Mouse (Mus musculus) forebrain, embryonic 12.5 days (tissue): ENCODE measurements around the gene Dexi. TPM values are rescaled to one million over a fixed set of nuclear protein-coding genes. Genes with fewer than 3 reads are reported as not detected.

Experiments used
- ATAC-seq: fragments of 200-750 bp; cut with Nextera tagmentation; 2 replicates; pipeline ENCODE4 v1.8.0; 2017; ENCODE audit warnings: moderate TSS enrichment; ENCODE audit not compliant: low FRiP score
- H3K27ac ChIP-seq: fragments of 300-500 bp; sonication (generic); 2 replicates; pipeline ENCODE4 v1.5.1; 2016; ENCODE audit warnings: mild to moderate bottlenecking
- H3K27me3 ChIP-seq: fragments of 300-500 bp; sonication (generic); 2 replicates; pipeline ENCODE4 v1.6.1; 2016; ENCODE audit warnings: mild to moderate bottlenecking
- H3K36me3 ChIP-seq: fragments of 300-500 bp; sonication (generic); replicated peaks from 2 replicates; pipeline ENCODE4 v1.6.1; 2016; ENCODE audit warnings: mild to moderate bottlenecking
- H3K4me1 ChIP-seq: fragments of 300-500 bp; sonication (generic); 2 replicates; pipeline ENCODE4 v1.6.1; 2016
- H3K4me2 ChIP-seq: fragments of 300-500 bp; sonication (generic); 2 replicates; pipeline ENCODE4 v1.6.1; 2016; ENCODE audit warnings: mild to moderate bottlenecking, moderate library complexity
- H3K4me3 ChIP-seq: fragments of 300-500 bp; sonication (generic); replicated peaks from 2 replicates; pipeline ENCODE4 v1.5.1; 2016; ENCODE audit warnings: mild to moderate bottlenecking
- H3K9ac ChIP-seq: fragments of 300-500 bp; sonication (generic); 2 replicates; pipeline ENCODE4 v1.6.1; 2016; ENCODE audit warnings: mild to moderate bottlenecking
- H3K9me3 ChIP-seq: fragments of 300-500 bp; sonication (generic); 2 replicates; pipeline ENCODE4 v1.6.1; 2016
- WGBS: fragments of 180-500 bp; shearing (Covaris S2); methylation state at CpG from one replicate; pipeline ENCODE4 v1.1.7; 2016; 5-methylcytosine and 5-hydroxymethylcytosine counted together
- polyA plus RNA-seq: library from polyadenylated mRNA; unstranded; fragments of >200 nt; fragmentation: Nextera tagmentation; extraction: Ambion mirVana; gene quantifications from 2 replicates; pipeline ENCODE4 v1.2.1, GENCODE M21; 2016

The Dexi gene
- polyA plus RNA-seq, 1 experiment from 2014 or later: 22.6 TPM

DNA sequence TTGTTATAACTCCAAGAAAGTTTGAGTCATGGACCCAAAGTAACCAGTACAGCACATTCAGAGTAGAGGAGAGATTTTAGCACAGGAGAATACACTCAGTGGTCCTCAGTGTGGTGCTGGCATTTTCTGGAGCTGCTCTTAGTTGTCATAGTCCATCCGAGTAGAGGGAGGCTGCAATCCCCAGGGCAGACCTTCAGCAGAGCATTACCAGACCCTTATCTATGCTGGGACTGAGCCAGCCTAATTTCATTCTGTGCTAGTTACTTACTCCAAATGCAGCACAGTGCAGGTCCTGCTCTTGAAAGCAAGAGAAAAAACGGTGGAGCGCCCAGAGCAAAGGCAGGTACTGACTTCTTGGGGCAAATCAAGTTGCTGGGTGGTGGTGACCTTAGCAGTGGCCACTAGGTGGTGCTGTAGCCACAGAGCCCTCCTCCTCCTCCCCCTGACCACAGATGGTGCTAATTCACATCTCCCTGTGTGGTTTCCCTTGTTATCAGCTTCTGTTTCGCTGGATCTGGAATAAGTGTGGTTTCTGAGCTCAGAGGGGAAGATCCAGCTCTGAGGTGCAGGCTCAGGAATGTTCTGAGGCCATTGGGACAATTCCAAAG lies 22.5 kb upstream of the Dexi start:
- Histone ChIP-seq H3K9me3 (no peaks in the 10 kb centered on the region), H3K36me3 (peaks cover 30% of the 10 kb centered on the region), H3K9ac (no peak overlapping the region), H3K27me3 (no peaks in the 10 kb centered on the region), H3K4me1 (no peaks in the 10 kb centered on the region), H3K4me3 (no peak overlapping the region), H3K27ac (no peak overlapping the region), H3K4me2 (no peak overlapping the region)
- WGBS: 42% methylated on average over 4 of the region's 4 CpGs
- ATAC-seq: peak; percentile 81

DNA sequence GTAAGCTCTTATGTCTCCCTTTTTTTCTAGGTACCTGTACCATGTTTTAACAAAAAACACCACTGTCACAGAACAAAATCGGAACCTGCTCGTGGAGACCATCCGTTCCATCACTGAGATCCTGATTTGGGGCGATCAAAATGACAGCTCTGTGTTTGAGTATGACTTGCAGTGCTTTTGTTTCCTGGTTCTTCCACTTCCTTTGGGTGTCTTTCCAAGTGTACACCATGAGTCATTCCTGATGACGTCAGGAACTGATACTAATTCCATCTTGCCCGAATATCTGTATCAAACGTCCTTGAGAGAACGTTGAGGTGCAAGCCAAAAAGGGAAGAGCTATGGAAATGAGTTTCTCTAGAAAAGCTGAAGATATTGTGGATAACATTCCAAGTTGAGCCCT lies 17.1 kb upstream of the Dexi start:
- Histone ChIP-seq H3K9me3 (no peaks in the 10 kb centered on the region), H3K4me3 (no peak overlapping the region), H3K27me3 (no peaks in the 10 kb centered on the region), H3K36me3 (peaks cover 12% of the 10 kb centered on the region), H3K4me1 (no peaks in the 10 kb centered on the region), H3K27ac (no peak overlapping the region), H3K4me2 (no peak overlapping the region), H3K9ac (no peak overlapping the region)
- no peak for ATAC-seq
- WGBS: 94% methylated on average over 8 of the region's 8 CpGs

DNA sequence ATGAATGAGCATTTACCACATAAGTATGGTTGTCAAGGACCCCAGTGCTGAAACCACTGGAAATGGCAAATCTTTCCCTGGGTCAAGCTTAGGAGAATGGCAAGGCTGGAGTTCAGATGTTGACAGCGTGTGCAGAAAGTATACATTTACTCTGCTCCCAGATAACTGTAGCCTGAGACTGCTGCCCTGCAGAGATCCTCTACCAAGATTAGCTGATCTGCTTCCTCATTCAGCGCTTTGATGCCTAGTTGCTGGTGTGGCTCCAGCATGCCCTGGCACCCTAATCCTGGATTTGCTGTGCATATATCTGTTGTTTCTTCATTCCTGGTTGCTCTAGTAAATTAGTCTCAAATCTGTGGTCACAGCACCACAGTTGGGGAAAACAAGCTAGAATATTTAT lies 11.0 kb upstream of the Dexi start:
- Histone ChIP-seq H3K27ac (no peak overlapping the region), H3K9me3 (no peaks in the 10 kb centered on the region), H3K9ac (no peak overlapping the region), H3K36me3 (no peaks in the 10 kb centered on the region), H3K4me2 (no peak overlapping the region), H3K4me1 (no peaks in the 10 kb centered on the region), H3K4me3 (no peak overlapping the region), H3K27me3 (no peaks in the 10 kb centered on the region)
- no peak for ATAC-seq
- WGBS: 88% methylated on average over 2 of the region's 2 CpGs

DNA sequence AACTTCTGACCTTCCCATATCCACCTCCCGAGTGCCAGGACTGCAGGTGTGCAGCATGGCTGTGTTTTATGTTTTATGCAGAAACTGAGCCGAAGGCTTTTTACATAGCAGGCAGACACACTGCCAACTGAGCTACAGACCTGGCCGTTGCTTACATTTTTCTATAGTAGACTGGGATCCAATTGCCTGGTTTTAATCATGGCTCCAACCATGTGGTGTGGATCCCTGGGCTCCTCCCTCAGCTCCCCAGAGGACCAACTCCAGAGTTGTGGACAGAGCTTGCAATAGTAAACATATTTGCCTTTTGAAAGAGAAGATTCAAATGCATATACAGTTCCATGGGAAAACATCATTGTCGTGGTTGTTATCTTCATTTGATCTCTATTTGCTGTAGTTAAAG lies 8.7 kb upstream of the Dexi start:
- WGBS: 87% methylated on average over 4 of the region's 4 CpGs
- Histone ChIP-seq H3K4me1 (peaks cover 9% of the 10 kb centered on the region), H3K27ac (no peak overlapping the region), H3K4me2 (no peak overlapping the region), H3K9me3 (no peaks in the 10 kb centered on the region), H3K27me3 (no peaks in the 10 kb centered on the region), H3K9ac (no peak overlapping the region), H3K36me3 (no peaks in the 10 kb centered on the region), H3K4me3 (no peak overlapping the region)
- ATAC-seq: no peak

DNA sequence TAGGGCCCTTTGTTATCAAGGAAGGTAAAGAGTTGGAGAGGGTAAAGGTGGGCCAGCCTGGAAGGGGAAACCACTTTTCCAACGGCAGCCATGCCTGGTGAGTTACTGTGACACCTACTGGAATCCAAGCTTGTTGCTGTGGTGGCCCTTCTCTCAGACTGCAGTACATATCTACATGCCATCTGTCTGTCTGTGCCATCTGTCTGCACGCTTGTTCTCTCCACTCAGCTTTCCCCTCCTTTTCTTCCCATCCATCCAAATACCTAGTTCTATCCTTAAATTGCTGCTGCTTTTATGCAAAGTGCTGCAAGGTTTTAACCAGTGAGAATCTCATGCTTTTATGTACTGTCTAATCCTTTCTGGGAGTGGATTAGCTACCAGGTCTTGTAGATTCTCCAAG lies 6.7 kb upstream of the Dexi start:
- H3K4me1 ChIP-seq: peaks cover 19% of the 10 kb centered on the region
- no peaks in the 10 kb centered on the region for H3K36me3 ChIP-seq
- H3K4me2 ChIP-seq: no peak overlapping the region
- H3K27me3 ChIP-seq: no peaks in the 10 kb centered on the region
- H3K9ac ChIP-seq: no peak overlapping the region
- ATAC-seq: no peak
- no peaks in the 10 kb centered on the region for H3K9me3 ChIP-seq
- WGBS: 78% methylated on average over 2 of the region's 2 CpGs
- H3K4me3 ChIP-seq: no peak overlapping the region
- H3K27ac ChIP-seq: no peak overlapping the region

DNA sequence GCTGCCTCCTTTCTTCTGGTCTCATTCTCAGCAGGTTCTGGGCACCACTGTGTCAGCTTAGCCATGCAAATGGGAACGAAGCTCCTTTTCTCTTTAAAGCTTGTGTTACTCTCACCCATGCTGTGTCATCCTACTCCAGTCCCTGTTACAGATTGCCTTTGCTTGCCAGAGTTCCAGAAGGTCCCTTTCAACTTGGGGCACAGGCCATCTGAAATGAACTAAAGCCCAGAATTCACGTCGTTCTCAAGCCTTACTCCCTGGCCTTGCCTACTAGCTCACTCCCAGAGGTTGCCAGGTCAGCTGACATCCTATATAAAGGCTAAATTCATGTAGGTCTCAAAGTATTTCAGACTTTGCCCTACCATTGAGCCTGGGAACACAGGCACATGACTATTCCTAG lies 6.1 kb upstream of the Dexi start:
- WGBS: 67% methylated on average over 3 of the region's 3 CpGs
- H3K4me3 ChIP-seq: no peak overlapping the region

DNA sequence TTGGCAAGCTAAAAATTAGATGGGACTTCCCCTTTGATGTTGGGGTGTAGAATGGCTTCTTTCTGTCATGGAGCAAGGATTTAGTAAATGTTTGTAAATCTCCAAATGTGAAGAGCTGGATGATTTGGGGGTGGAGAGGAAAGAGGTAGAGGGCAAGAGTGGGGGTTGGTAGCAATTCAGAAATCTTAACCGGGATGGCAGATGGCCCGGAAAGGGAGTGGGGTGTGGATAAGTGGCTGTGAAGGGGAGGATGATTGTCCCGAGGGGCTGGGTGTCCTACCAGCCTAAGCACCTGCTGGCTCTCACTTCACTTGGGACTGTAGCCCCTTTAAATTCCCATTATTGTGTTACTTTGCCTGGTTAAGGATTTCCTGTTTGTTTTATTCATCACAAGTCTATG lies 4.0 kb upstream of the Dexi start:
- Histone ChIP-seq H3K9ac (no peak overlapping the region), H3K4me1 (peaks cover 23% of the 10 kb centered on the region), H3K4me2 (no peak overlapping the region; the same call in 1 of the 2 replicates), H3K27ac (no peak overlapping the region), H3K27me3 (no peaks in the 10 kb centered on the region), H3K36me3 (no peaks in the 10 kb centered on the region), H3K4me3 (no peak overlapping the region), H3K9me3 (no peaks in the 10 kb centered on the region)
- 87% methylated on average over 3 of the region's 3 CpGs for WGBS
- no peak for ATAC-seq

More for the DNA sequence above, 6.1 kb upstream of the Dexi start:
- no peak overlapping the region for H3K27ac ChIP-seq
- H3K4me1 ChIP-seq: peaks cover 19% of the 10 kb centered on the region
- no peaks in the 10 kb centered on the region for H3K36me3 ChIP-seq
- no peaks in the 10 kb centered on the region for H3K9me3 ChIP-seq
- ATAC-seq: no peak
- H3K4me2 ChIP-seq: no peak overlapping the region
- no peak overlapping the region for H3K9ac ChIP-seq
- no peaks in the 10 kb centered on the region for H3K27me3 ChIP-seq

DNA sequence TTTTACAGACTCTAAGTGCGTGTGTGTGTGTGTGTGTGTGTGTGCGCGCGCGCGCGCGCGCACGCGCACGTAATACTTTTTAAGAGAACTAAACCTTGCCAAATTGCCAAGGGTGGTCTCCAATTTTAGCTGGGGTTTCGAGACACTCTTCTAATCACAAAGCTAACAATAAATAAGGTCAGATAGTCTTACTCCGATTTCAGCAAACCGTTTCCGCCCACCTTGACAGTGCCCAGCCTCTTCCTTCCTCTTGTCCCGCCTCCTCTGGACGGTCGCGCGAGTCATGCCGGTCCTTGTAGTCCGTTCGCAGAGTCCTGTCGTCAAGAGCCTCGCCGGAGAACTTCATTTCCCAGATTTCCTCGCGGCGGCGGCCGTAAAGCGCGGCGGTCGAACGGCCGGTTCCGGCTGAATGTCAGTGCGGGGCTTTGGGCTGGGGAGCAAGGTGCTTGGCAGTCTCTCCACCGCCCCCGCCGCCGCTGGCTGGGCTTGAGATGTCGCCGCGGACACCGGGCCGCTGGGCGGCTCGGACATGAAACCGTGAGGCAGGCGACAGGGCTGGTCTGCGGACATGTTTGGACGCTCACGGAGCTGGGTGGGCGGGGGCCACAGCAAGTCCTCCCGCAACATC lies 2.3 kb upstream of the Dexi start, which contains the start of gene Clec16a:
Gene Clec16a (plus strand): TSS at position 345 of the 628 bp plus-strand sequence.
- under 1% methylated on average over 58 of the region's 58 CpGs for WGBS
- Histone ChIP-seq H3K4me2 (peak within 1 kb of the TSS; percentile 81), H3K36me3 (no peaks in the 10 kb centered on the region), H3K9me3 (no peaks in the 10 kb centered on the region), H3K27me3 (no peaks in the 10 kb centered on the region), H3K9ac (peak within 1 kb of the TSS; percentile 83), H3K27ac (0 out of 2 replicates have a peak within 1 kb of the TSS, but pooled peaks have one; percentile 27), H3K4me1 (peaks cover 40% of the 10 kb centered on the region), H3K4me3 (peak within 1 kb of the TSS; percentile 90)
- ATAC-seq: peak; percentile 92

DNA sequence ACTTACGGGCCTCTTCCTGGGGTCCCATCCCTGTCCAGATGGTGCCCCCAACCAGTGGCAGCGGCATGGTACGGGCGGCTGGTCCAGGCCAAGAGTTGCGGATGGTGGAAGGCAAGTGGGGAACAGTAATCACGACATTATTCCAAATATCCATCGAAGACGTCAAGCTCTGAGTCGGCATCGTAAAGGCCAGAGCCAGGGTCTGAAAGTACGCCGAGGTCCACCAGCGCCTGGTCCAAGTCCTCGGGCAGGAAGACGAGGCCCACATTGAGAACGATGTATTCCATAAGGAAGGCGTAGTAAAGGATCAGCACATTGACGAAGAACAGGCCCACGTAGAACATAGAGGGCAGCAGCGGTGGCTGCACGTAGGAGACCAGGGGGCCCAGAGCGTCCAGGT lies 588 bp downstream of the Dexi start:
- Histone ChIP-seq H3K9ac (peak overlapping the region; percentile 85), H3K27ac (peak overlapping the region; percentile 75; the same call in 1 of the 2 replicates), H3K27me3 (no peaks in the 10 kb centered on the region), H3K4me1 (peaks cover 51% of the 10 kb centered on the region), H3K4me3 (peak overlapping the region; percentile 66), H3K4me2 (peak overlapping the region; percentile 88), H3K36me3 (no peaks in the 10 kb centered on the region), H3K9me3 (no peaks in the 10 kb centered on the region)
- peak; percentile 16 for ATAC-seq
- WGBS: 3% methylated on average over 22 of the region's 22 CpGs

DNA sequence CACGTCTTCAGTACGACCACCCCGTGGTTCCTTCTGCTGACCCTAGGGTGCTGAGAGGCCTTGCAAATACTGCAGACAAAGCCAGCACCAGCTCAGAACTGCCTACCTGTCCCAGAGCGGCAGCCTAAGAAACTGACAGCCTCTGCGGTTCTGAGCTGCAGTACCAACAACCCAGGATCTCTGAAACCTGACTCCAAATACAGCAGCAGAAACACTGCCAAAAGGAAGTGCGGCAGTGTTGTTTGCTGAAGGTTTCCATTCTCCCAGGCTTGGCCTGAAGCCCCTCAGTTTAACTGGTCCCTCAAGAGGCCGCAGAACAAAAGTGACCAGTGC lies 1.3 kb downstream of the Dexi start:
- ATAC-seq: no peak
- no peaks in the 10 kb centered on the region for H3K27me3 ChIP-seq
- WGBS: 32% methylated on average over 7 of the region's 7 CpGs
- 0 out of 2 replicates have a peak overlapping the region, but pooled peaks have one; percentile 8 for H3K27ac ChIP-seq
- H3K4me1 ChIP-seq: peaks cover 44% of the 10 kb centered on the region
- H3K4me3 ChIP-seq: peak overlapping the region; percentile 66
- H3K9me3 ChIP-seq: no peaks in the 10 kb centered on the region
- H3K36me3 ChIP-seq: no peaks in the 10 kb centered on the region
- H3K9ac ChIP-seq: peak overlapping the region; percentile 85
- H3K4me2 ChIP-seq: peak overlapping the region; percentile 88

DNA sequence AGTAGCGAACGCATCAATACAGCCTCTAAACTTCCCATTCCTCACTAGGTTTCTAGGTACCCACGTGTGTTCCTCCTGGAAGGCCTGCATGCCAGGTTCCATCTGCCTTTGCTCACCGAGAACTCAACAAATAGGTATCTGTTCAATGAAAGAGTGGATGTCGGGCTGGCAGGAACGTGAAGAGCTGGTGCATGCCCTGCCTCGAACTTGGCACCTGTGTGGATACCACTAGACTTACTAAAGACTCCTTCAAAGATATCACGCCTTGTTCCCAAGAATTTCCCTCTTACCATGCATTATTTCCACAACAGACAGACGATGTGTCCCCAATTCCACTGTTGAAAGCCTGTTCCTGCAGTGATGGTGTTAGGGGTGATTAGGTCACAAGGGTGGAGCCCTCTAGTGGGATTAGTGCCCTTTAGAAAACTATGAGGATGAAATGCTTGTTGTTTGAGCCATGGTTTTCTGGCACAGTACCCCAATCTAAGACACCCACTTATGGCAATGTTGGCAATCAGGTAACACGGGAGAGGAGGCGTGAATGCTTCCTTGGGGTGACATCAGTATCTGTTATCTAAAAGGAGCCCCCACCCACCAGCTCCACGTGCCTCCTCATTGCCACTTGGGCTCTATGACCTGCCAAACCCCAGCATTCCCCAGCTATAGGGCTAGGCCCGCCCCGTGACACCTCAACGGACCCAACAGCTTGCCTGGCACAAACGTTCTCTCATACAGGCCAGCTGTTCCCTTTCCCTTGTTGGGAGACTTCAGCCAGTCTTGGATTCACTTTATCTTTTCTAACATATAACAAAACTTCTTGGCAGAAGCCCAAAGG lies 1.9 kb downstream of the Dexi start:
- H3K27ac ChIP-seq: no peak overlapping the region
- ATAC-seq: no peak
- no peaks in the 10 kb centered on the region for H3K9me3 ChIP-seq
- H3K4me2 ChIP-seq: peak overlapping the region; percentile 88
- H3K27me3 ChIP-seq: no peaks in the 10 kb centered on the region
- H3K36me3 ChIP-seq: no peaks in the 10 kb centered on the region
- H3K4me3 ChIP-seq: peak overlapping the region; percentile 66
- WGBS: 77% methylated on average over 16 of the region's 16 CpGs
- H3K9ac ChIP-seq: peak overlapping the region; percentile 85
- peaks cover 38% of the 10 kb centered on the region for H3K4me1 ChIP-seq

DNA sequence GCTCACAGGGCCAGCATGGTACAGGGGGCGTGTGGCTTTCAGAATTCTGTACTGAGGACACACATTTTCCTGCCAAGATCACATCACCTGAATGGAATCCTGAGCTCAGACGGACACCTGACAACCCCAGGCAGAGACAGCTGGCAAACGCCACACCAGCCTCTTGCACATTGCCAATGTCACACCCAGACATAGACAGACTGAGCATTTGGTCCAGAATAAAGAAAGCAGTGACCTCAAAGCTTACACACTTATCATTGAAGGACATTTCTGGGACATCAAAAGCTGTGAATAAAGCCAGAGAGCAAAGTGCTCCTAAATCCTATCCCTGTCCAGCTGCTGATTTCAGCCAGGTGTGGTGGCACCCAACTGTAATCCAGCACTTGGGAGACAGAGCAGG lies 5.9 kb downstream of the Dexi start:
- WGBS: 80% methylated on average over 3 of the region's 3 CpGs
- Histone ChIP-seq H3K9ac (no peak overlapping the region), H3K4me2 (no peak overlapping the region), H3K4me1 (peaks cover 36% of the 10 kb centered on the region), H3K27ac (no peak overlapping the region), H3K27me3 (no peaks in the 10 kb centered on the region), H3K4me3 (no peak overlapping the region), H3K9me3 (no peaks in the 10 kb centered on the region), H3K36me3 (peaks cover 7% of the 10 kb centered on the region; the same call in 1 of the 2 replicates)
- ATAC-seq: no peak
